Mouse (Mus musculus) CH12.LX (cell line): ENCODE measurements at regions not wholly inside any gene's neighbourhood (a gene's known extent, or its start where the extent isn't known, plus 50 kb on each side); places are given as distances from the start of the nearest gene placed in this dataset.

Source experiments
- DNase-seq: peaks from one replicate; pipeline ENCODE4 v3.0.0-alpha.2; 2013; ENCODE audit errors: extremely low read depth
- H3K27ac ChIP-seq: 2 replicates; pipeline ENCODE4 v1.5.1; 2012; ENCODE audit warnings: low read depth, mild to moderate bottlenecking, control low read depth, moderate library complexity; ENCODE audit not compliant: insufficient read depth
- H3K27me3 ChIP-seq: replicated peaks from 2 replicates; pipeline ENCODE3; 2012; ENCODE audit warnings: inconsistent platforms
- H3K36me3 ChIP-seq, 2 experiments: replicated peaks in 1 of 2; 2 replicates each; pipeline versions ENCODE3 to v1.6.1; 2012; ENCODE audit warnings: inconsistent platforms in 1 of 2, low read length in 1 of 2, mild to moderate bottlenecking in 1 of 2, mixed read lengths in 1 of 2, moderate library complexity in 1 of 2; ENCODE audit not compliant: control insufficient read depth in 1 of 2, insufficient read depth in 1 of 2
- H3K4me1 ChIP-seq, 2 experiments: 2 replicates each; pipeline ENCODE4 v1.6.1; 2012; ENCODE audit warnings: inconsistent platforms in 1 of 2, moderate library complexity in 1 of 2; ENCODE audit not compliant: insufficient read depth in 2 of 2, control insufficient read depth in 1 of 2
- H3K4me2 ChIP-seq: 2 replicates; pipeline ENCODE4 v1.6.1; 2012; ENCODE audit warnings: low read depth, mild to moderate bottlenecking, control low read depth; ENCODE audit not compliant: poor library complexity, insufficient read depth, severe bottlenecking
- H3K4me3 ChIP-seq, 3 experiments: fragments of 150-350 bp in 1 of 3; sonication (generic) in 1 of 3; replicated peaks in 1 of 3; 2 replicates each; pipeline versions ENCODE3 to v1.5.1; 2011 to 2012; ENCODE audit warnings: low read depth in 2 of 3, low read length in 2 of 3, mild to moderate bottlenecking in 2 of 3, moderate library complexity in 2 of 3, control low read depth in 1 of 3, improper control_type of control experiment in 1 of 3, inconsistent platforms in 1 of 3, mixed read lengths in 1 of 3; ENCODE audit not compliant: poor library complexity in 1 of 3
- H3K79me2 ChIP-seq: replicated peaks from 2 replicates; pipeline ENCODE4 v1.6.1; 2012; ENCODE audit warnings: mild to moderate bottlenecking, moderate library complexity; ENCODE audit not compliant: control insufficient read depth, poor library complexity, insufficient read depth, severe bottlenecking; ENCODE audit errors: extremely low read depth
- H3K9ac ChIP-seq: 2 replicates; pipeline ENCODE4 v1.6.1; 2012; ENCODE audit warnings: low read depth, mild to moderate bottlenecking, control low read depth, moderate library complexity; ENCODE audit not compliant: insufficient read depth
- H3K9me3 ChIP-seq: replicated peaks from 2 replicates; pipeline ENCODE3; 2012; ENCODE audit warnings: low read length, inconsistent platforms, mixed read lengths
- BHLHE40 ChIP-seq: IDR thresholded peaks from 2 replicates; pipeline ENCODE4 v1.6.1; 2011; ENCODE audit warnings: mild to moderate bottlenecking, low read depth, low read length, improper control_type of control experiment
- CHD1 ChIP-seq: IDR thresholded peaks from 2 replicates; pipeline ENCODE4 v1.6.1; 2012; ENCODE audit warnings: low read depth, low read length, improper control_type of control experiment, inconsistent platforms
- CHD2 ChIP-seq: IDR thresholded peaks from 2 replicates; pipeline ENCODE4 v1.6.1; 2011; ENCODE audit warnings: low read length, improper control_type of control experiment
- CTCF ChIP-seq, 2 experiments: IDR thresholded peaks in 1 of 2; conservative IDR thresholded peaks in 1 of 2; 2 replicates each; pipeline ENCODE4 v1.5.1; 2011 to 2012; ENCODE audit warnings: low read depth in 2 of 2, low read length in 2 of 2, improper control_type of control experiment in 1 of 2, inconsistent platforms in 1 of 2, mild to moderate bottlenecking in 1 of 2, moderate library complexity in 1 of 2
- ELF1 ChIP-seq: IDR thresholded peaks from 2 replicates; pipeline ENCODE4 v1.6.1; 2014; ENCODE audit warnings: low read depth, mild to moderate bottlenecking, inconsistent platforms, low read length, improper control_type of control experiment
- EP300 ChIP-seq: IDR thresholded peaks from 2 replicates; pipeline ENCODE4 v1.6.1; 2011; ENCODE audit warnings: low read length, improper control_type of control experiment
- ETS1 ChIP-seq: conservative IDR thresholded peaks from 2 replicates; pipeline ENCODE4 v1.6.1; 2012; ENCODE audit warnings: low read depth, mild to moderate bottlenecking, inconsistent platforms, low read length, improper control_type of control experiment, moderate library complexity
- MAX ChIP-seq: IDR thresholded peaks from 2 replicates; pipeline ENCODE4 v1.6.1; 2011; ENCODE audit warnings: low read length, improper control_type of control experiment
- MXI1 ChIP-seq: IDR thresholded peaks from 2 replicates; pipeline ENCODE4 v1.6.1; 2011; ENCODE audit warnings: mild to moderate bottlenecking, low read depth, low read length, improper control_type of control experiment
- MYC ChIP-seq: IDR thresholded peaks from 2 replicates; pipeline ENCODE4 v1.6.1; 2011; ENCODE audit warnings: low read depth, mild to moderate bottlenecking, improper control_type of control experiment, low read length
- NRF1 ChIP-seq: IDR thresholded peaks from 2 replicates; pipeline ENCODE4 v1.6.1; 2014; ENCODE audit warnings: low read depth, mild to moderate bottlenecking, inconsistent platforms, low read length, improper control_type of control experiment, moderate library complexity
- PAX5 ChIP-seq: IDR thresholded peaks from 2 replicates; pipeline ENCODE4 v1.6.1; 2012; ENCODE audit warnings: low read length, inconsistent platforms, mixed read lengths
- POLR2A ChIP-seq: IDR thresholded peaks from 2 replicates; pipeline ENCODE4 v1.6.1; 2011; ENCODE audit warnings: low read depth, mild to moderate bottlenecking, improper control_type of control experiment, low read length
- POLR2AphosphoS2 ChIP-seq: IDR thresholded peaks from 2 replicates; pipeline ENCODE4 v1.6.1; 2011; ENCODE audit warnings: low read depth, low read length, improper control_type of control experiment
- RAD21 ChIP-seq: IDR thresholded peaks from 2 replicates; pipeline ENCODE4 v1.6.1; 2011; ENCODE audit warnings: low read depth, mild to moderate bottlenecking, low read length, improper control_type of control experiment, moderate library complexity
- TBP ChIP-seq: conservative IDR thresholded peaks from 2 replicates; pipeline ENCODE4 v1.6.1; 2011; ENCODE audit warnings: low read depth, low read length, improper control_type of control experiment
- UBTF ChIP-seq: IDR thresholded peaks from 2 replicates; pipeline ENCODE4 v1.6.1; 2012; ENCODE audit warnings: low read depth, mild to moderate bottlenecking, inconsistent platforms, low read length, improper control_type of control experiment, moderate library complexity
- USF1 ChIP-seq: IDR thresholded peaks from 2 replicates; pipeline ENCODE4 v1.6.1; 2014; ENCODE audit warnings: low read depth, mild to moderate bottlenecking, inconsistent platforms, low read length, improper control_type of control experiment
- ZC3H11A ChIP-seq: IDR thresholded peaks from 2 replicates; pipeline ENCODE4 v1.6.1; 2012; ENCODE audit warnings: low read depth, mild to moderate bottlenecking, inconsistent platforms, low read length, improper control_type of control experiment
- ZMIZ1 ChIP-seq: IDR thresholded peaks from 2 replicates; pipeline ENCODE4 v1.6.1; 2012; ENCODE audit warnings: low read depth, mild to moderate bottlenecking, inconsistent platforms, low read length, improper control_type of control experiment
- dilution Hi-C: fragments of 300-500 bp; cut with MboI; formaldehyde crosslinking; loops from 2 replicates; pipeline ENCODE4 v1.14.3; 2020; ENCODE audit warnings: low sequenced_read_pairs; ENCODE audit not compliant: extremely low pct_unique_long_range_greater_than_20kb, extremely low pct_ligation_motif_present
- in situ Hi-C: fragments of 300-500 bp; cut with MboI; formaldehyde crosslinking; loops from 3 replicates; pipeline ENCODE4 v1.14.3; 2019; ENCODE audit warnings: low sequenced_read_pairs, low pct_ligation_motif_present, low pct_unique_long_range_greater_than_20kb, mixed read lengths

DNA sequence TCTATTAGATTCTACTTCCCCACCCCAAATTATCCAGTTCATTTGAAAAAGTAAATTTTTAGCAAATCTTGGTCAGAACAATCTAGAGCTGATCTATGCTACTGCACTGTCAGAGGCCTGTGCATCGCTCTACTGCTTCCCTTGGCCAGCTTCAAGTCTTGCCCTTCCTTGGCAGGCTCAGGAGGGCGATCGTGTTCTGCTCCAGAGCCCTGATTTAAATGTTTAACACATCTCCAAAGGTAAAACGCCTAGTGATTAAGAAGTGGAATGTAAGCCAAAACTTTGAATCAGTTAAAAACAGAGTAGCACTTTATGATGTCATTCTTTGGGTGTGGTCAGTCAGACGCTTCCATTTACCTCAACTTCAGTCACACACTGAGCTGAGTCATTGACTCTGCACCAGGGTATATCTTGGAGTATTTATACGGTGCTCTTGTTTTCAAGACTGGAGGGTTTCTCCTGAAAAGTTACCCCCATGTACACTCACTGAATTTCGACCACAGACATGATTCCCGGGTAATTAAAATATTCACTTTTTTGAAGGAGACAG lies 502.2 kb downstream of the Efna5 start:
- Histone ChIP-seq H3K27ac (no peak overlapping the region), H3K4me1 (no peaks in the 10 kb centered on the region), H3K79me2 (no peaks in the 10 kb centered on the region), H3K9ac (no peak overlapping the region), H3K27me3 (no peaks in the 10 kb centered on the region), H3K4me3 (no peak overlapping the region), H3K4me2 (no peak overlapping the region), H3K9me3 (peaks cover 30% of the 10 kb centered on the region), H3K36me3 (no peaks in the 10 kb centered on the region)
- dilution Hi-C loops (no loop called here), in situ Hi-C loops (no loop called here)
- no peak for TF ChIP-seq EP300
- no peak for TF ChIP-seq ZMIZ1
- no peak for TF ChIP-seq CHD2
- no peak for TF ChIP-seq MYC
- TF ChIP-seq ELF1 = no peak
- TF ChIP-seq ZC3H11A = no peak
- TF ChIP-seq MAX = no peak
- no peak for TF ChIP-seq BHLHE40
- TF ChIP-seq MXI1 = no peak
- TF ChIP-seq TBP = no peak
- no peak for DNase-seq

DNA sequence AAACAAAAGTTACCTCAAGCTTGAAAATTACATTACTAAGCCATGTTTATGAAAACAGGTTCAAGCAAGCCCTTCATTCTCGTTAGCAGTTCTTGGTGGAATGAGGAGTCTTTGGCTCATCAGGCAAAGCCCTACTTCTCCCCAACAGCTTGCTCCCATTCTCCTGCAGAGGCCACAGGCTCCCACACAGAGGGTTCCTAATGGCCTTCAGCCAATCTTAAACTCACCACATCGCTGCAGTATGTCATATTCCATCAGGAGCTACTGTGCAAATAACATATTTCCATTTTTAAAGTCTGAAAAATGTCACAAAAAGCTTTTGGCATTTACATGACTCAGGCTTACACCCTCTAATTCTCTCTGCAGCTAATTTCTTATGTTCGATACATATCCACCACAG lies 512.0 kb downstream of the Efna5 start:
- dilution Hi-C loops (no loop called here), in situ Hi-C loops (no loop called here)
- no peaks in the 10 kb centered on the region for H3K36me3 ChIP-seq
- H3K27me3 ChIP-seq = no peaks in the 10 kb centered on the region
- no peak overlapping the region for H3K4me2 ChIP-seq
- H3K27ac ChIP-seq = no peak overlapping the region
- no peak for TF ChIP-seq ETS1
- TF ChIP-seq PAX5 = no peak
- TF ChIP-seq POLR2AphosphoS2 = no peak
- no peak for TF ChIP-seq RAD21
- no peak for TF ChIP-seq CHD2
- TF ChIP-seq POLR2A = no peak
- TF ChIP-seq MYC = no peak
- no peak for TF ChIP-seq CHD1
- no peak for TF ChIP-seq EP300
- no peak for TF ChIP-seq ZMIZ1
- no peak for TF ChIP-seq NRF1
- TF ChIP-seq MXI1 = no peak
- TF ChIP-seq BHLHE40 = no peak
- TF ChIP-seq USF1 = no peak
- TF ChIP-seq CTCF (conservative IDR thresholded peaks at IDR 0.05 in 1 of 2, IDR thresholded peaks at IDR 0.05 in 1 of 2; ENCODE audit: low read depth in 2 of 2, low read length in 2 of 2) = no peak
- TF ChIP-seq UBTF = no peak
- TF ChIP-seq ZC3H11A = no peak
- TF ChIP-seq ELF1 = no peak
- peaks cover 18% of the 10 kb centered on the region for H3K9me3 ChIP-seq
- no peaks in the 10 kb centered on the region for H3K4me1 ChIP-seq
- no peaks in the 10 kb centered on the region for H3K79me2 ChIP-seq
- no peak overlapping the region for H3K4me3 ChIP-seq
- no peak for DNase-seq
- H3K9ac ChIP-seq = no peak overlapping the region
